8 mouse cellular contexts compared by ENCODE assay signal in the genomic region with DNA sequence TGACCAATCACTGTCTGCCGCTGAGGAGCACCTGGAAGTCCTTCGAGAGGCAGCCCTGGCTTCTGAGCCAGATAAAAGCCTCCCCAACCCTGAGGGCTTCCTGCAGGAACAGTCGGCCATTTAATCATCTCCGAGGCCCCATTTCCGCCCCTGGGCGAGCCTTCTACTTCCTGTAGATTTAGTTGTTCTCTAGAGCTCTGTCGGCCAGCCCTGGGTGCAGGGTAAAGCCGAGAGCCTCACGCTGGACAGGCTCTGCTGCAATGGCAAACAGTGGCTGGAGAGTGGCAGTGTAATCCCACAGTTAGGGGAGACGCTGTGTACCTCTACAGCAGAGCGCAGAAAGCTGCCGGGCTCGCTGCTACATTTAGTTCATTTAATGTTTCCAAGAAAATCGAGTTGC. TPM values are rescaled to one million over a fixed set of nuclear protein-coding genes. Genes with fewer than 3 reads are reported as not detected.
DNase-seq lines count a peak whose midpoint lies in the region; TF ChIP-seq lines count a peak whose summit lies in the region.

No protein-coding gene starts in this region.

- H3K79me2 ChIP-seq in liver, adult 2 months (ENCODE audit: control insufficient read depth, insufficient read depth, low read length): no peaks in the 10 kb centered on the region

- peak; percentile 39; the same call in 1 of the 2 replicates for TF ChIP-seq CTCF in liver, adult 2 months (IDR thresholded peaks at IDR 0.05; ENCODE audit: low read depth, low read length)

- no peak overlapping the region for H3K4me3 ChIP-seq in liver, adult 2 months (ENCODE audit: insufficient read depth, low read depth, low read length)

- no peaks in the 10 kb centered on the region for H3K27me3 ChIP-seq in liver, adult 2 months (ENCODE audit: control insufficient read depth, insufficient read depth, low read length)

- TF ChIP-seq POLR2A in liver, adult 2 months (IDR thresholded peaks at IDR 0.05; ENCODE audit: extremely low read depth, insufficient read depth, low read length): no peak

- intact Hi-C loops in heart, postnatal 14 days (cut with DNase I): no loop called here

- WGBS in liver, adult 2 months: 69% methylated on average over 14 of the region's 14 CpGs

- H3K36me3 ChIP-seq in liver, adult 2 months (ENCODE audit: control insufficient read depth, insufficient read depth, low read length): no peaks in the 10 kb centered on the region

- no peaks in the 10 kb centered on the region for H3K4me1 ChIP-seq in liver, adult 2 months (ENCODE audit: control insufficient read depth, insufficient read depth, low read length)

- no peak overlapping the region for H3K9ac ChIP-seq in liver, adult 2 months (ENCODE audit: low read depth, low read length)

- DNase-seq in layer of hippocampus, adult 9-11 months: peak; percentile 12
- no peak for DNase-seq in layer of hippocampus, adult 9-10 months (ENCODE audit: low spot score)
- DNase-seq in embryo, embryonic 10 days (ENCODE audit: low spot score): peak; percentile 43
- DNase-seq in heart, postnatal 14 days: peak; percentile 34 to 40
- DNase-seq in liver, adult 2 months (ENCODE audit: extremely low read depth, low read depth, low spot score): no peak
- peak; percentile 56 for DNase-seq in right cerebral cortex, postnatal 14 days
- no peak for DNase-seq in B cell, adult 2 months
- no peak for DNase-seq in urinary bladder, postnatal 25 days (ENCODE audit: low spot score)

- H3K27ac ChIP-seq in liver, adult 2 months (replicated peaks; ENCODE audit: insufficient read depth, low read depth, low read length): no peak overlapping the region; the same call in 1 of the 2 replicates

RNA-seq across cellular contexts. Expression of gene Tmem98, which starts 11.3 kb away (rescaled TPM):
- total RNA-seq in heart, postnatal 14 days (2021): 10 to 100 TPM; 17.7 to 18.6 TPM
- 17.9 and 19.9 TPM in 2 replicates for total RNA-seq in liver, adult 2 months (2014; rRNA removed)
- 18.3 and 29.7 TPM in 2 replicates for polyA plus RNA-seq in liver, adult 2 months (2012; rRNA removed)

RNA-seq across cellular contexts. Expression of gene Spaca3, which starts 36.9 kb away (rescaled TPM):
- total RNA-seq in heart, postnatal 14 days (2021): not detected
- total RNA-seq in liver, adult 2 months (2014; rRNA removed): not detected in 2 replicates
- not detected in 2 replicates for polyA plus RNA-seq in liver, adult 2 months (2012; rRNA removed)

RNA-seq across cellular contexts. Expression of gene Myo1d, which starts 41.5 kb away (rescaled TPM):
- total RNA-seq in heart, postnatal 14 days (2021): 10 to 100 TPM; 13.0 to 14.6 TPM
- total RNA-seq in liver, adult 2 months (2014; rRNA removed): 5.2 and 6.8 TPM in 2 replicates
- polyA plus RNA-seq in liver, adult 2 months (2012; rRNA removed): 6.8 and 7.8 TPM in 2 replicates

Comparison
In these comparisons a context has a peak if more than half of its experiments do, and no peak if none do; other contexts are left out.
1. DNase-seq: peak in layer of hippocampus, adult 9-11 months (single experiment), embryo, embryonic 10 days (single experiment), heart, postnatal 14 days (2 of 2) and right cerebral cortex, postnatal 14 days (single experiment); none in layer of hippocampus, adult 9-10 months (single experiment), liver, adult 2 months (single experiment), B cell, adult 2 months (0 of 2) and urinary bladder, postnatal 25 days (single experiment).